Mouse (Mus musculus) embryonic facial prominence, embryonic 13.5 days (tissue): ENCODE measurements around the gene Psme1. TPM values are rescaled to one million over a fixed set of nuclear protein-coding genes. Genes with fewer than 3 reads are reported as not detected.
A peak's percentile ranks its signal among the peaks of the same experiment; 100 is the strongest.

ENCODE experiments used
- ATAC-seq: fragments of 200-750 bp; cut with Nextera tagmentation; 2 replicates; pipeline ENCODE4 v1.8.0; 2017; ENCODE audit warnings: low read depth; ENCODE audit not compliant: insufficient number of reproducible peaks, insufficient read depth, low FRiP score, low TSS enrichment
- H3K27ac ChIP-seq: fragments of 300-500 bp; sonication (generic); 2 replicates; pipeline ENCODE4 v1.5.1; 2015; ENCODE audit warnings: moderate library complexity, mild to moderate bottlenecking, inconsistent platforms
- H3K27me3 ChIP-seq: fragments of 300-500 bp; sonication (generic); 2 replicates; pipeline ENCODE4 v1.6.1; 2015; ENCODE audit warnings: mild to moderate bottlenecking, inconsistent platforms
- H3K36me3 ChIP-seq: fragments of 300-500 bp; sonication (generic); 2 replicates; pipeline ENCODE4 v1.6.1; 2015; ENCODE audit warnings: mild to moderate bottlenecking, inconsistent platforms
- H3K4me1 ChIP-seq: fragments of 300-500 bp; sonication (generic); 2 replicates; pipeline ENCODE4 v1.6.1; 2015; ENCODE audit warnings: inconsistent platforms
- H3K4me2 ChIP-seq: fragments of 300-500 bp; sonication (generic); 2 replicates; pipeline ENCODE4 v1.6.1; 2015; ENCODE audit warnings: moderate library complexity, mild to moderate bottlenecking, inconsistent platforms
- H3K4me3 ChIP-seq: fragments of 300-500 bp; sonication (generic); 2 replicates; pipeline ENCODE4 v1.5.1; 2015; ENCODE audit warnings: mild to moderate bottlenecking, inconsistent platforms
- H3K9ac ChIP-seq: fragments of 300-500 bp; sonication (generic); 2 replicates; pipeline ENCODE4 v1.6.1; 2015; ENCODE audit warnings: mild to moderate bottlenecking, inconsistent platforms
- H3K9me3 ChIP-seq: fragments of 300-500 bp; sonication (generic); 2 replicates; pipeline ENCODE4 v1.6.1; 2016; ENCODE audit warnings: inconsistent platforms
- WGBS: fragments of 180-500 bp; shearing (Covaris S2); methylation state at CpG from one replicate; pipeline ENCODE4 v1.1.7; 2015; ENCODE audit warnings: mixed read lengths; 5-methylcytosine and 5-hydroxymethylcytosine counted together
- polyA plus RNA-seq: library from polyadenylated mRNA; unstranded; fragments of >200 nt; fragmentation: Nextera tagmentation; extraction: Ambion mirVana; gene quantifications from 2 replicates; pipeline ENCODE4 v1.2.1, GENCODE M21; 2015

Psme1 gene
- polyA plus RNA-seq, 1 experiment from 2014 or later: 152 TPM

DNA sequence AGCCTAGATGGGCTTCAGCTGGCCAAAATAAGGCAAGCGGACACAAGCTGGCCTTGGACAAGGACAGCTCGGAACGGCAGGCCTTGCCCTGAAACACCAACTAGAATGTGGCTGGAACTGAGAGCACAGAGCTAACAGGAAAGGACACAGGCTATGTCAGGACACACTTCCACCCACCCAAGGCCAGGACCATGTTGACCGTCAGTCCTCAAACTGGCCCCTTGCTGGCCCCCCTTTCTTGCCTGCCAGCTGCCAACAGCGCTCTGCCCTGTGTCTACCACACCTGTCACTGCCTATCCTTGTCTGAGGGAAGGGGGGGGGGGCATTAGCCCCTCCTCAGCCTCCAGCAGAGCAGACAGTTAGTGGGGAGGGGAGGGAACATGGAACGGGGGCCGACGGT lies 2.6 kb upstream of the Psme1 start, which contains the start of gene Fitm1:
Gene Fitm1 (plus strand): TSS at position 316 of the 400 bp plus-strand sequence.
- H3K4me3 ChIP-seq: no peak within 1 kb of the TSS
- H3K9ac ChIP-seq: 0 out of 2 replicates have a peak within 1 kb of the TSS, but pooled peaks have one; percentile 32
- WGBS: 77% methylated on average over 8 of the region's 8 CpGs
- no peaks in the 10 kb centered on the region for H3K9me3 ChIP-seq
- H3K27ac ChIP-seq: no peak within 1 kb of the TSS
- peaks cover 14% of the 10 kb centered on the region for H3K4me1 ChIP-seq
- no peak within 1 kb of the TSS for H3K4me2 ChIP-seq
- no peak for ATAC-seq
- H3K27me3 ChIP-seq: no peaks in the 10 kb centered on the region
- peaks cover 12% of the 10 kb centered on the region; the same call in 1 of the 2 replicates for H3K36me3 ChIP-seq

GRCm38 (mm10) chr14:55575711-55576110 lies 2.2 kb upstream of the Psme1 start:
- Histone ChIP-seq H3K4me3 (no peak overlapping the region), H3K27me3 (no peaks in the 10 kb centered on the region), H3K36me3 (peaks cover 13% of the 10 kb centered on the region), H3K9ac (0 out of 2 replicates have a peak overlapping the region, but pooled peaks have one; percentile 32), H3K4me1 (peaks cover 14% of the 10 kb centered on the region), H3K9me3 (no peaks in the 10 kb centered on the region), H3K4me2 (no peak overlapping the region), H3K27ac (no peak overlapping the region)
- WGBS: 67% methylated on average over 13 of the region's 13 CpGs
- ATAC-seq: no peak

GRCm38 (mm10) chr14:55576376-55576775 lies 1.5 kb upstream of the Psme1 start:
- ATAC-seq: no peak
- H3K4me2 ChIP-seq: no peak overlapping the region
- no peaks in the 10 kb centered on the region for H3K9me3 ChIP-seq
- no peak overlapping the region for H3K9ac ChIP-seq
- H3K27me3 ChIP-seq: no peaks in the 10 kb centered on the region
- H3K27ac ChIP-seq: no peak overlapping the region
- no peak overlapping the region for H3K4me3 ChIP-seq
- H3K36me3 ChIP-seq: peaks cover 16% of the 10 kb centered on the region
- WGBS: 74% methylated on average over 16 of the region's 16 CpGs
- peaks cover 14% of the 10 kb centered on the region for H3K4me1 ChIP-seq

- no peaks in the 10 kb centered on the region for H3K9me3 ChIP-seq
- ATAC-seq: peak; percentile 34
- WGBS: 27% methylated on average over 6 of the region's 6 CpGs
These were observed 846 bp downstream of the Psme1 start for GRCm38 (mm10) chr14:55578668-55579269.

DNA sequence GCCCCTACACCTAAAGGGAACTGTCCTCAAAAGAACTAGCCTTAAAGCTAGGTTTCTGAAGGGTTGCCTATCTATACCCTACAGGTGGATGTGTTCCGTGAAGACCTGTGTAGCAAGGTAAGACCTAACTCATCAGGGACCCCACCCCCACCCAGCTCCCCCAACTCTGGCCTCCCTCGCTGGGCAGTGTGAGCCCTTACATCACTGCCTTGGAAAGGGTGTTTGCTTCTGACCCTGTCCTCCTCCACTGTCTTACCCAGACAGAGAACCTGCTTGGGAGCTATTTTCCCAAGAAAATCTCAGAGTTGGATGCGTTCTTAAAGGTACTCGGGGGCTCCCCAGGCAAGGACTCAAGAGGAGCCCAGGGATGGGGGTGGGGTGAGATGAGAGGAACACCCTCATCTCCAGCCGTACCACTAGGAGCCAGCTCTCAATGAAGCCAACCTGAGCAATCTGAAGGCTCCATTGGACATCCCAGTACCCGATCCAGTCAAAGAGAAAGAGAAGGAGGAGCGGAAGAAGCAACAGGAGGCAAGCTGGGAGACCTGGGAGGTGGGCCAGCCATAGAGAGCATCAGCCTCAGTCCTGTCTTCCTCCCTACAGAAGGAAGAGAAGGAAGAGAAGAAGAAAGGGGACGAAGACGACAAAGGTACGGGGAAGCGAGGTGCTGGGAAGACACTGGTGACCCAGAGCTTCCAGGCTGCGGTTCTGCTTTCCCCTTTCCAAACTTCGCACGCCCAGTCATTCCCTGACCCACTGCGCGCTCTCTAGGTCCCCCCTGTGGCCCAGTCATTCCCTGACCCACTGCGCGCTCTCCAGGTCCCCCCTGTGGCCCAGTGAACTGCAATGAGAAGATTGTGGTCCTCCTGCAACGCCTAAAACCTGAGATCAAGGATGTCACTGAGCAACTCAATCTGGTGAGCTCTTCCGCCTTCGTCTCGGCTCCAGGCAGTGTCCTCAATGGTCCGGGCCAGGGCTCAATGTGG lies 1.9 kb downstream of the Psme1 start:
- H3K4me2 ChIP-seq: 0 out of 2 replicates have a peak overlapping the region, but pooled peaks have one; percentile 73
- WGBS: 84% methylated on average over 23 of the region's 23 CpGs
- no peak for ATAC-seq

More at GRCm38 (mm10) chr14:55578668-55579269, 846 bp downstream of the Psme1 start:
- Histone ChIP-seq H3K4me1 (peaks cover 14% of the 10 kb centered on the region), H3K27me3 (no peaks in the 10 kb centered on the region), H3K4me2 (peak overlapping the region; percentile 73), H3K9ac (peak overlapping the region; percentile 95), H3K36me3 (peaks cover 26% of the 10 kb centered on the region), H3K4me3 (peak overlapping the region; percentile 82), H3K27ac (peak overlapping the region; percentile 78)

DNA sequence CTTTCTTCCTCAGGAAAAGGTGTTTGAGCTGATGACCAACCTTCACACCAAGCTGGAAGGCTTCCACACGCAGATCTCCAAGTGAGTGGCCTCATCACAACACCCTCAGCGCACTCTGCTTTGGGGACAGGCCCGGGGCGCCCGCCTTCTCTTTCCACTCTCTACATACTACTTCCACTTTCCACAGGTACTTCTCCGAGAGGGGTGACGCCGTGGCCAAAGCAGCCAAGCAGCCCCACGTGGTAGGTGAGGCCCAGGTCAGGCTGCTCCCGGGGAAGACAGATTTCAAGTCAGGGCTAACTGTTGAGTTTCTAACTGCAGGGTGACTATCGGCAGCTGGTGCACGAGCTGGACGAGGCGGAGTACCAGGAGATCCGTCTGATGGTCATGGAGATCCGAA lies 2.8 kb downstream of the Psme1 start:
- peaks cover 9% of the 10 kb centered on the region; the same call in 1 of the 2 replicates for H3K27me3 ChIP-seq
- no peak for ATAC-seq
- no peak overlapping the region for H3K4me3 ChIP-seq
- H3K9ac ChIP-seq: no peak overlapping the region
- H3K36me3 ChIP-seq: peaks cover 26% of the 10 kb centered on the region
- no peaks in the 10 kb centered on the region for H3K9me3 ChIP-seq
- no peak overlapping the region for H3K4me2 ChIP-seq
- 96% methylated on average over 16 of the region's 16 CpGs for WGBS
- peaks cover 24% of the 10 kb centered on the region for H3K4me1 ChIP-seq
- no peak overlapping the region for H3K27ac ChIP-seq

More for the DNA sequence above, 1.9 kb downstream of the Psme1 start:
- Histone ChIP-seq H3K9ac (no peak overlapping the region; the same call in 1 of the 2 replicates), H3K9me3 (no peaks in the 10 kb centered on the region), H3K27me3 (peaks cover 7% of the 10 kb centered on the region; the same call in 1 of the 2 replicates), H3K36me3 (peaks cover 26% of the 10 kb centered on the region), H3K27ac (no peak overlapping the region), H3K4me3 (0 out of 2 replicates have a peak overlapping the region, but pooled peaks have one; percentile 3), H3K4me1 (peaks cover 20% of the 10 kb centered on the region)

GRCm38 (mm10) chr14:55581981-55582681 lies 4.2 kb downstream of the Psme1 start:
- ATAC-seq: no peak
- no peak overlapping the region for H3K27ac ChIP-seq
- H3K4me3 ChIP-seq: no peak overlapping the region
- H3K27me3 ChIP-seq: peaks cover 9% of the 10 kb centered on the region; the same call in 1 of the 2 replicates
- H3K9ac ChIP-seq: no peak overlapping the region
- H3K36me3 ChIP-seq: peaks cover 28% of the 10 kb centered on the region
- H3K9me3 ChIP-seq: no peaks in the 10 kb centered on the region
- 68% methylated on average over 9 of the region's 9 CpGs for WGBS
- H3K4me1 ChIP-seq: peaks cover 24% of the 10 kb centered on the region
- no peak overlapping the region for H3K4me2 ChIP-seq

DNA sequence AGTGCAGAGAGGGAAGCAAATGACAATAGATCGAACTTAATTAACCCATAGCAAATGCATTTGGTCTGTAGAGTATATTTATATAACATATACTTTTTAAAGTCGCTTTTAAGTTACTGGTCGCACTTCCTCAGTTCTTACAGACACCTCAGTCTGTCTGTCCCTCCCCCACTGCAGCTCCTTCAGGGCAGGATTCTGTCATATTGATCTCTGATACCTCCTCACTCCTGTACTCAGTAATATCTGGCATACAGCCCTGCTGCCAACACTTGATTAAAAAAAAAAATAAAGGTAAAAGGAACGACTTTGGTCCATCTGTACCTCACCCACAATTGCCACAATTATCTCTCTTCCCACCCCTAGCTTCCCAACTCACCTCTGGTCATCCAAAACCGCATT lies 6.4 kb downstream of the Psme1 start:
- peak overlapping the region; percentile 74 for H3K9ac ChIP-seq
- ATAC-seq: no peak
- H3K27ac ChIP-seq: no peak overlapping the region
- H3K9me3 ChIP-seq: no peaks in the 10 kb centered on the region
- H3K4me2 ChIP-seq: peak overlapping the region; percentile 87
- H3K4me1 ChIP-seq: peaks cover 16% of the 10 kb centered on the region
- WGBS: 36% methylated on average over 5 of the region's 5 CpGs
- H3K36me3 ChIP-seq: peaks cover 49% of the 10 kb centered on the region
- peak overlapping the region; percentile 52 for H3K4me3 ChIP-seq
- H3K27me3 ChIP-seq: peaks cover 9% of the 10 kb centered on the region; the same call in 1 of the 2 replicates

GRCm38 (mm10) chr14:55584702-55585565 lies 7.0 kb downstream of the Psme1 start, which contains the start of gene Emc9:
Gene Emc9, minus strand, starts transcription at chr14:55585302.
- Histone ChIP-seq H3K36me3 (peaks cover 48% of the 10 kb centered on the region), H3K4me1 (peaks cover 21% of the 10 kb centered on the region), H3K4me2 (peak within 1 kb of the TSS; percentile 87), H3K9me3 (no peaks in the 10 kb centered on the region), H3K27me3 (peaks cover 9% of the 10 kb centered on the region; the same call in 1 of the 2 replicates), H3K4me3 (peak within 1 kb of the TSS; percentile 52), H3K27ac (no peak within 1 kb of the TSS), H3K9ac (peak within 1 kb of the TSS; percentile 74)
- 0 out of 2 replicates have a peak, but pooled peaks have one; percentile 65 for ATAC-seq
- WGBS: 2% methylated on average over 43 of the region's 43 CpGs

DNA sequence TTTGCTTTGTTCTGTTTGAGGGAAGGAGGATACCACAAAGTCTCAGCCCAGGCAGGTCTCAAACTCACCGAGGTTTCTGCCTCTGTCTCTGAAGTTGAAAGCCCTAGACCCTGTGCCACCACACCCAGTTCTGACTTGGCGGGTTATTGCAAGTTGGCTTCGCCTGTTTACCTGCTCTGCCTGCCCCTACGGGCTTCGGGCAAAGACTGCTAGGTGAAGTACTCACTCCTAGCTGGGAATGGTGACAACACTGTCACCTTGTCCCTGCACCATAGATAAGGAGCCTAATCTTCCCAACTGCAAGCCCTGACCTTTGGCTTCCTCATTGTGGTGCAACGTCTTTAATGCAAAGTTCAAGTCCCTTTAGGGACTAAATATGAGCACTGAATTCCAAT lies 7.6 kb downstream of the Psme1 start:
- 52% methylated on average over 6 of the region's 6 CpGs for WGBS
- H3K4me2 ChIP-seq: peak overlapping the region; percentile 87
- peaks cover 42% of the 10 kb centered on the region for H3K36me3 ChIP-seq

More for the DNA sequence above, 7.6 kb downstream of the Psme1 start:
- peak overlapping the region; percentile 52 for H3K4me3 ChIP-seq
- peaks cover 9% of the 10 kb centered on the region; the same call in 1 of the 2 replicates for H3K27me3 ChIP-seq
- peaks cover 27% of the 10 kb centered on the region for H3K4me1 ChIP-seq
- no peaks in the 10 kb centered on the region for H3K9me3 ChIP-seq
- H3K27ac ChIP-seq: no peak overlapping the region
- no peak for ATAC-seq
- no peak overlapping the region for H3K9ac ChIP-seq
